Mouse (Mus musculus) midbrain, embryonic 10.5 days (tissue): Measurements from ENCODE around the gene Nfatc3. TPM values are rescaled to one million over a fixed set of nuclear protein-coding genes. Genes with fewer than 3 reads are reported as not detected.

Source experiments
- DNase-seq: peaks from one replicate; pipeline ENCODE4 v3.0.0-alpha.2; 2017; ENCODE audit warnings: low spot score
- H3K27ac ChIP-seq: fragments of 300-500 bp; sonication (generic); replicated peaks from 2 replicates; pipeline ENCODE4 v1.5.1; 2016; ENCODE audit warnings: mild to moderate bottlenecking
- H3K27me3 ChIP-seq: fragments of 300-500 bp; sonication (generic); 2 replicates; pipeline ENCODE4 v1.6.1; 2016; ENCODE audit warnings: low read depth, mild to moderate bottlenecking; ENCODE audit not compliant: poor library complexity, severe bottlenecking
- H3K36me3 ChIP-seq: fragments of 300-500 bp; sonication (generic); 2 replicates; pipeline ENCODE4 v1.6.1; 2016; ENCODE audit warnings: mild to moderate bottlenecking, moderate library complexity
- H3K4me1 ChIP-seq: fragments of 300-500 bp; sonication (generic); 2 replicates; pipeline ENCODE4 v1.6.1; 2016
- H3K4me3 ChIP-seq: fragments of 300-500 bp; sonication (generic); 2 replicates; pipeline ENCODE4 v1.5.1; 2016; ENCODE audit warnings: mild to moderate bottlenecking, moderate library complexity
- H3K9me3 ChIP-seq: fragments of 300-500 bp; sonication (generic); replicated peaks from 2 replicates; pipeline ENCODE4 v1.6.1; 2016; ENCODE audit warnings: mild to moderate bottlenecking
- WGBS: fragments of 180-500 bp; shearing (Covaris S2); methylation state at CpG from one replicate; pipeline ENCODE4 v1.1.7; 2016; 5-methylcytosine and 5-hydroxymethylcytosine counted together
- polyA plus RNA-seq: library from polyadenylated mRNA; unstranded; fragments of >200 nt; fragmentation: Nextera tagmentation; extraction: Ambion mirVana; gene quantifications from 2 replicates; pipeline ENCODE4 v1.2.1, GENCODE M21; 2016

Gene Nfatc3
- polyA plus RNA-seq, 1 experiment from 2014 or later, result 5.3 TPM

DNA sequence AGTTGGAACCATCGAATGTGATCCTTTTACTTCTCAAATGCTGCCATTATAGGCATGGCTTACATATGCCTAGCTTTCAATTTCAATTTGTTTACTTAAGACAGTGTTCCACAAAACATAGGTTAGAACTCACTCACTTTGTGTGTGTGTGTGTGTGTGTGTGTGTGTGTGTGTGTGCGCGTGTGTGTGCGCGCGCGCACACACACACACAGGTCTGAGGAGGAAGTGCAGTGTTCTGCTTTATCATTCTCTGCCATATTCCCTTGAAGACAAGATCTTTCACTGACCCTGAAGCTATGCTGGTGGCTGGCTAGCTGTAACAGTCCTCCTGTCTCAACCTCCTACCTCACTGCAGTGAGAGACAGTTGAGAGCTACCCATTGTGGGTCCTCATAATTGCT, 4.4 kb downstream of the Nfatc3 start:
- Histone ChIP-seq H3K36me3 (no peaks in the 10 kb centered on the region), H3K4me3 (no peak overlapping the region), H3K9me3 (no peaks in the 10 kb centered on the region), H3K27me3 (no peaks in the 10 kb centered on the region), H3K4me1 (peaks cover 31% of the 10 kb centered on the region), H3K27ac (no peak overlapping the region)
- 90% methylated on average over 7 of the region's 7 CpGs for WGBS
- no peak for DNase-seq

DNA sequence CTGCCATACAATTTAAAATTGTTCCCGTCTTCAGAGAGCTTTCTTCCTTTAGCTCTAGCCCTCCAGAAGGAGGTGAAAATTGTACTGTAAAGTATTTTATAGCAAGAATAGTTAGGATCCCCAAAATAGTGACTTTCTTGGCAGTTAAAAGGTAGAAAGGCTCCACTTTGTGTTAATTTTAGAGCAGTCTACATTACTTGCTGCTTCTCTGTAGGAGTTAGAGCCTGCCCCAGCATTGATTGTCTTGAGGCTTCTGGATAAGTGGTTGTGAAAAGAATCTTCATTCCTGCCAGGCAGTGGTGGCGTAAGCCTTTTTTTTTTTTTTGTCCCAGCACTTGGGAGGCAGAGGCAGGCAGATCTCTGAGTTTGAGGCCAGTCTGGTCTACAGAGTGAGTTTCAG, 8.1 kb downstream of the Nfatc3 start:
- Histone ChIP-seq H3K27me3 (no peaks in the 10 kb centered on the region), H3K4me3 (no peak overlapping the region), H3K4me1 (peaks cover 8% of the 10 kb centered on the region), H3K9me3 (no peaks in the 10 kb centered on the region), H3K27ac (no peak overlapping the region), H3K36me3 (no peaks in the 10 kb centered on the region; the same call in 1 of the 2 replicates)
- DNase-seq, result no peak
- 97% methylated on average over 2 of the region's 2 CpGs for WGBS

DNA sequence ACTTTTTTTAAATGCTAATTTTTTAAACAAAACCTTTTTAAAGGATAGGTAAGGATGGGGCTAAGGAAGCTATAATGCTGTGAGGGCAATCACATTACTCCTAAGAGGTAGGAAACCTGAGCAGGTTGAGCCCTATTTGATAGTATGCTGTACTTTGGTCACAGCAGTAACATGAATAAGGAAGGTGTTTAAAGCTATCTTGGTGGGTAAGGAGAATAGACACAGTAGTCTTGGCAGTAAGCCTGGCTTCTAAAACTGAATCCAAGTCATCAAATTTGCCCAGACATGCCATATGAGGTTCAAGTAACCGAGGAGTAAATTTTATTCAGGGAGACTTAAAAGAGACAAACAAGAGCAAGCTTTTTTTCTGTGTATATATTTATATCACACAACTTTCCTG, 10.9 kb downstream of the Nfatc3 start:
- H3K27ac ChIP-seq, result no peak overlapping the region
- no peaks in the 10 kb centered on the region for H3K4me1 ChIP-seq
- no peaks in the 10 kb centered on the region; the same call in 1 of the 2 replicates for H3K36me3 ChIP-seq
- 91% methylated on average over 1 of the region's 1 CpGs for WGBS
- H3K4me3 ChIP-seq, result no peak overlapping the region
- no peaks in the 10 kb centered on the region for H3K27me3 ChIP-seq
- no peak for DNase-seq
- no peaks in the 10 kb centered on the region for H3K9me3 ChIP-seq

DNA sequence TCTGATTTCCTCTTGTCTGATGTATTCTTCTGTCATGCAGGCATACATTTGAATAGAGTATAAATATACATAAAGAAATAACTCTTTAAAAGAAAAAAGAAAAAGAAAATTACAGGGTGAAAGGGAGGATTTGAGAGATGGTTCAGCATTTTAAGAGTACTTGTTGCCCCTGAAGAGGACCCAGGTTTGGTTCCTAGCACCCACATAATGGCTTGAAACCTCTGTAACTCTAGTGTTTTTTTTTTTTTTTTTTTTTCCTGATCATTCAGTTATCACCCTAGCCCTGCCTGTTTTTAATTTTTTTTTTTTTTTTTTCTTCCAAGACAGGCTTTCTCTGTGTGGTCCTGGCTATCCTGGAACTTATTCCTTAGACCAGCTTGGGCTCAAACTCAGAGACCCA, 13.5 kb downstream of the Nfatc3 start:
- no peak overlapping the region for H3K4me3 ChIP-seq
- peaks cover 2% of the 10 kb centered on the region for H3K36me3 ChIP-seq
- no peak overlapping the region for H3K27ac ChIP-seq
- DNase-seq, result no peak
- H3K4me1 ChIP-seq, result no peaks in the 10 kb centered on the region
- H3K27me3 ChIP-seq, result no peaks in the 10 kb centered on the region
- no peaks in the 10 kb centered on the region for H3K9me3 ChIP-seq

DNA sequence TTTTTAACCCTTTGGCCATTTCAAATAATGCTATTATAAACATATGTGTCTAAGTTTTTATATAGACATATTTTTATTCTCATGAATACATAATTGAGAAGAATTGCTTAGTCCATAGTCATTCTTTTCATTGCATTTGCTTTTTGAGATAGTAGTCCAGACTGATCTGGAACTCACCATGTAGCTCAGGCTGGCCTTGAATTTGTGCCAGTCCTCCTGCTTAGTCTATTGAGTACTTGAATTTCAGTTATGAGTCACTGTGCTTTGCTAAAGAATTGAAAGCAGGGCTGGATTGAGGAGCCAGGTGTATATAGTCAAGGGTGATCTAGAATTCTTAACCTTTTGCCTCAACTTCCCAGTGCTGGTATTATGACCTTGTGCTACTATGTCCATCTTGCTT, 15.6 kb downstream of the Nfatc3 start:
- no peak overlapping the region for H3K27ac ChIP-seq
- H3K4me3 ChIP-seq, result no peak overlapping the region
- H3K9me3 ChIP-seq, result no peaks in the 10 kb centered on the region
- no peaks in the 10 kb centered on the region for H3K27me3 ChIP-seq
- no peaks in the 10 kb centered on the region for H3K4me1 ChIP-seq
- H3K36me3 ChIP-seq, result peaks cover 15% of the 10 kb centered on the region
- DNase-seq, result no peak

DNA sequence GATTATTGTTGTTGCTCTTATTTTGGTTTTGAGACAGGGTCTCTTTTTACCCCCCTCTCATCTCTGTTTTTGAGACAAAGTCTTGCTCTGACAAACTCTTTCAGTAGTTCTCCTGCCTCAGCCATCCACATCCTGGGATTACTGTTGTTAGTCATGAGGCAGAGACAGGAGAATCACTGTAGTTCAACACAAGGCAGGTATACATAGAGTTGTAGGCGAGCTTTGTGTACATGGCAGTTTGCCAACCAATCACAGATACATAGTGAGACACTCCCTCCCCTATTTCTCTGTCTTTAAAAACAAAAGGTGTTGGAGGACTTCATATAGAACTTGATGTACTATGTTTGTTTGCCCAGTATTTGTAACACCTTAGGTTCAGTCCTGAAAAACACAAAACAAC, 16.0 kb downstream of the Nfatc3 start:
- no peaks in the 10 kb centered on the region for H3K27me3 ChIP-seq
- no peak for DNase-seq
- H3K36me3 ChIP-seq, result peaks cover 19% of the 10 kb centered on the region
- H3K27ac ChIP-seq, result no peak overlapping the region
- 80% methylated on average over 1 of the region's 1 CpGs for WGBS
- H3K4me1 ChIP-seq, result no peaks in the 10 kb centered on the region
- no peak overlapping the region for H3K4me3 ChIP-seq
- H3K9me3 ChIP-seq, result no peaks in the 10 kb centered on the region

DNA sequence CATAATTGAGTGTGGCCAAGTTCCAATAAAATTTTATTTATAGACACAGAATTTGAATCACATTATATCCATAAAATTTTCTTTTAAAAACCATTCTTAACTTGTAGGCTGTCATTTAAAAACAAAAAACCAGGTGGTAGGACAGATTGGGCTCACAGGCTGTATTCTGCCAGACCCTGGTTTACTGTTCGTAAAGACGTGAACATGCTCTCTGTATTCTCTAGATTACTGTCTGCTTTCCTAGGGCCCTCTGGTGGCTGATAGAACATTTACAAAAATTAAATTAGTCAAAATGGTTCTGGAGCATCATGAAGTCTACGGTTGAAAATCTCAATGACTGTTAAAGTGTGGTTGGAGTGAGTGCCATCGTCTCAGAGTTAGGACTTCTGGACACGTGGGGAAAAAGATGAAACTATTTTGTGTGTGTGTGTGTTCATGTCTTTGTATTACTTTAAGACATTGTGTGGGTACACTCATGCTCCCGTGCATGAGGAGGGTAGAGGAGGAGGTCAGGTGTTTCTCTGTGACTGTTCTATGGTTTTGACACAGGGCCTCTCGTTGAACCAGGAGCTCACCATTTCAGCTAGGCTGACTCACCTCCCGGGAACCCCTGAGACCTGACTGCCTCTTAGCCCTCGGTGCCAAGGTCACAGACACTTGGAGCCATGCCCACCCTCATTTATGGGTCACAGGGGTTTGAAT, 16.7 kb downstream of the Nfatc3 start:
- no peaks in the 10 kb centered on the region for H3K4me1 ChIP-seq
- no peak overlapping the region for H3K27ac ChIP-seq
- no peaks in the 10 kb centered on the region for H3K27me3 ChIP-seq
- 92% methylated on average over 9 of the region's 9 CpGs for WGBS
- H3K4me3 ChIP-seq, result no peak overlapping the region
- DNase-seq, result no peak
- H3K36me3 ChIP-seq, result peaks cover 19% of the 10 kb centered on the region
- H3K9me3 ChIP-seq, result no peaks in the 10 kb centered on the region

DNA sequence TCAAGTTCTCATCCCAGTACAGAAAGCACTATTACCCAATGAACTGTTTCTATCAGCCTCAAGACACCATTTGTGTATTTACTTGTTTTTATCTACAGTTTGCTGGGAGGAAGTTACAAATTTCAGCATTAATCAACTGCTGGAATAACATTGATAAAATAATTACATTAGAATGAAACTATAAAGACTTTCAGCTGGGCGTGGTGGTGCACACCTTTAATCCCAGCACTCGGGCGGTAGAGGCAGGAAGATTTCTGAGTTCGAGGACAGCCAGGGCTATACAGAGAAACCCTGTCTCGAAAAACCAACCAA, 17.2 kb downstream of the Nfatc3 start:
- no peaks in the 10 kb centered on the region for H3K9me3 ChIP-seq
- H3K27ac ChIP-seq, result no peak overlapping the region
- H3K4me1 ChIP-seq, result no peaks in the 10 kb centered on the region
- H3K4me3 ChIP-seq, result no peak overlapping the region
- 97% methylated on average over 5 of the region's 5 CpGs for WGBS
- peaks cover 23% of the 10 kb centered on the region for H3K36me3 ChIP-seq
- H3K27me3 ChIP-seq, result no peaks in the 10 kb centered on the region
- no peak for DNase-seq

DNA sequence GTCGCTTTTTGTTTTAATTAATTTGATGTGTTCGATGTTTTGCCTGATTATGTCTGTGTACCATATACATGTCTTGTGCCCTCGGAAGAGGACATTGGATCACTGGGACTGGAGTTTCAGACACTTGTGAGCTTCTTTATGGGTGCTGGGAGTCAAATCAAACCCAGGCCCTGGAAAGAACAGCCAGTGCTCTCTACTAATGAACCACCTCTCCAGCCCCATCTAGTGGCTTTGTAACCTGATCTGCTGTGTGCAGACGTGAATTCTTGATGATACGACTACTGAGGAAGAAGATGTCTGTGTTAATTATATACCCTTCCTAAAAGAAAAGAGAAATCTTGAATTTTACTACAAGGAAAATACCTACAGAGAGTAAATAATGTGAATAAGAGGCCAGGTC, 18.0 kb downstream of the Nfatc3 start:
- Histone ChIP-seq H3K4me1 (no peaks in the 10 kb centered on the region), H3K27ac (no peak overlapping the region), H3K4me3 (no peak overlapping the region), H3K9me3 (no peaks in the 10 kb centered on the region), H3K36me3 (peaks cover 29% of the 10 kb centered on the region), H3K27me3 (no peaks in the 10 kb centered on the region)
- DNase-seq, result no peak
- WGBS, result 84% methylated on average over 5 of the region's 5 CpGs

DNA sequence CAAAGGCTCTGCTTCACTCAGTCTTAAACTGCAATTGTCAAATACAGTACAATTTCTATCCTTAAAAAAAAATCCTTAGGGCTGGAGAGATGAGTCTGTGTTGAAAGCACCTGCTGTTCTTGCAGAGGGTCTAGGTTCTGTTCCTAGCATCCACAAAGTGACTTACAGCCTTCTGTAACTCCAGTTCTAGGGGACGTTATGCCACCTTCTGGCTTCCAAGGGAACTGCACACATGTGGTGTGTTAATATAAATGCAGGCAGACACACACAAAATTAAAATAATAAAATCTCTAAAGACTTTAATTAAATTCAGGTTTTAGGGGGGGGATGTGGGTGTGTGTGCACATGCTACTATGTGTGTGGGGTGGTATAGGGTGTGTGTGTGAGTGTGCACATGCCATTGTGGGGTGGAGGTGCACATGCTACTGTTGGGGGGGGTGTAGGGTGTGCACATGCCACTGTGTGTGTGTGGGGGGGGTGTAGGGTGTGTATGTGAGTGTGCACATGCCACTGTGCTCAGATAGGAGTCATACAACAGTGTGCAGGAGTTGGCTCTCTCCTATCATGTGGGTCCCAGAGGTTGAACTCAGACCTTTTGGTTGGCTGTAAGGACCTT, 18.9 kb downstream of the Nfatc3 start:
- no peaks in the 10 kb centered on the region for H3K27me3 ChIP-seq
- H3K9me3 ChIP-seq, result no peaks in the 10 kb centered on the region
- H3K27ac ChIP-seq, result no peak overlapping the region
- peaks cover 38% of the 10 kb centered on the region for H3K36me3 ChIP-seq
- H3K4me3 ChIP-seq, result no peak overlapping the region
- no peaks in the 10 kb centered on the region for H3K4me1 ChIP-seq
- 90% methylated on average over 1 of the region's 1 CpGs for WGBS
- DNase-seq, result no peak

DNA sequence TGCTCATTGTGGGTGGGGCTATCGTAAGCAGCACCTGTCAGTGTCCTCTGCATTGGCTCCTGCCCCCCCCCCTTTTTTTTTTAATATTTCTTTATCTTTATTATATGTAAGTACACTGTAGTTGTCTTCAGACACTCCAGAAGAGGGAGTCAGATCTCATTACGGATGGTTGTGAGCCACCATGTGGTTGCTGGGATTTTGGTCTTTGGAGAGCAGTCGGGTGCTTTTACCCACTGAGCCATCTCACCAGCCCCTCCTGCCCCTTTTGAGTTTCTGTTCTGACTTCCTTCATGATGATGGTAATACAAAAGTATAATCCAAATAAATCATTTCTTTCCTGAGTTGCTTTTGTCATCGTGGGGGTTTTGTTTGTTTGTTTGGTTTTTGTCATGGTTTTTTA, 43.7 kb downstream of the Nfatc3 start:
- H3K4me3 ChIP-seq, result no peak overlapping the region

DNA sequence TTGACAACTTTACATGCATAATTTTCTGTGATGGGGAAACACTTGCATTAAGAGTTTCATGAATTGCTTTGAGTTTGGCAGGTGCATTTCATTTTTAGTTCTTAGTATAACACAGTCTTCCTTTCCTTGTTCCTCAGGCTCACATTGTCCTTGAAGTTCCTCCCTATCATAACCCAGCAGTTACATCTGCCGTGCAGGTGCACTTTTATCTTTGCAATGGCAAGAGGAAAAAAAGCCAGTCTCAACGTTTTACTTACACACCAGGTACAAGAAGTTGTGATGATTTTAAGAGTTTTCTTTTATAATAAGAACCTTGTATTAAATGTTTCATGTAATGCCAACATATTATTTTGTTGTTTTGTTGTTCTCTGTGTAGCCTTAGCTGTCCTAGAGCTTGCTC, 45.2 kb downstream of the Nfatc3 start:
- WGBS, result 93% methylated on average over 2 of the region's 2 CpGs
- Histone ChIP-seq H3K36me3 (peaks cover 81% of the 10 kb centered on the region), H3K27ac (no peak overlapping the region), H3K9me3 (no peaks in the 10 kb centered on the region), H3K27me3 (no peaks in the 10 kb centered on the region), H3K4me1 (no peaks in the 10 kb centered on the region), H3K4me3 (no peak overlapping the region)
- DNase-seq, result no peak

More for the DNA sequence above, 43.7 kb downstream of the Nfatc3 start:
- H3K4me1 ChIP-seq, result no peaks in the 10 kb centered on the region
- H3K9me3 ChIP-seq, result no peaks in the 10 kb centered on the region
- DNase-seq, result no peak
- no peak overlapping the region for H3K27ac ChIP-seq
- H3K27me3 ChIP-seq, result no peaks in the 10 kb centered on the region
- WGBS, result 93% methylated on average over 4 of the region's 4 CpGs
- H3K36me3 ChIP-seq, result peaks cover 74% of the 10 kb centered on the region

DNA sequence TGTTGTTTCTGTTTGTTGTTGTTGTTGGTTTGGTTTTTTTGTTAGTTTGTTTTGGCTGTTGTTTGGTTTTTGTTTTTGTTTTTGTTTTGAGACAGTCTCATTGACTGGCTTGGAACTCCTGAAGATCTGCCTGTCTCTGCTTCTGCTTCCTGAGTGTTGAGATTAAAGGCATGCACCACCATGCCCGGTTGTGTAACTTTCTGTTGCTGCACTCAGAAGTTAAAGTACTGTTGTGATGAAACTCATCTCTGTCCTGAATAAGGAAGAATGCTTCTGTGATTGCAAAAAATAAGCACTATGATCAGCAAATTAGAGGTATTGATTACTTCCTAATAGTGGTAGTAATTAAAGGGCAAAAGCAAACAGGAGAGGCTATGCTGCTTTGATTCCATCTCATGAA, 47.6 kb downstream of the Nfatc3 start:
- Histone ChIP-seq H3K4me1 (no peaks in the 10 kb centered on the region), H3K27me3 (no peaks in the 10 kb centered on the region), H3K4me3 (no peak overlapping the region), H3K36me3 (peaks cover 83% of the 10 kb centered on the region), H3K27ac (no peak overlapping the region), H3K9me3 (no peaks in the 10 kb centered on the region)
- DNase-seq, result no peak
- WGBS, result 88% methylated on average over 1 of the region's 1 CpGs

DNA sequence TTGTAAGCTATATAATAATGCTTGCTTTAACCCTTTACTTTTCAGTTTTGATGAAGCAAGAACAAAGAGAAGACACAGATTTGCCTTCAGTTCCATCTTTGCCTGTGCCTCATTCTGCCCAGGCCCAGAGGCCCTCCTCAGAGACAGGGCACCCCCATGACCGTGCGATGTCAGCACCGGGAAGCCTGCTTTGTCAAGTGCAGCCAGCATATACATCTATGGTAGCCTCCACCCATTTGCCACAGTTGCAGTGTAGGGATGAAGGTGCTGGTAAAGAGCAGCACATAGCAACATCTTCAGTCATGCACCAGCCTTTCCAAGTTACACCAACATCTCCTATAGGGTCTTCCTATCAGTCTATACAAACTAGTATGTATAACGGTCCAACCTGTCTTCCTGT, 49.4 kb downstream of the Nfatc3 start:
- no peak for DNase-seq
- Histone ChIP-seq H3K27me3 (no peaks in the 10 kb centered on the region), H3K27ac (no peak overlapping the region), H3K4me3 (no peak overlapping the region), H3K4me1 (no peaks in the 10 kb centered on the region), H3K9me3 (no peaks in the 10 kb centered on the region), H3K36me3 (peaks cover 79% of the 10 kb centered on the region)
- 99% methylated on average over 4 of the region's 4 CpGs for WGBS
